In genomic region chr2:10047758-10048436, GRCm38 (mm10) we compare ENCODE assay signal across 8 mouse cellular contexts. TPM values are rescaled to one million over a fixed set of nuclear protein-coding genes. Genes with fewer than 3 reads are reported as not detected.
A peak's percentile ranks its signal among the peaks of the same experiment; 100 is the strongest.
DNase-seq lines count a peak whose midpoint lies in the region; ATAC-seq and TF ChIP-seq lines count a peak whose summit lies in the region.

No protein-coding gene starts in this region.

- under 1% methylated on average over 47 of the region's 47 CpGs for WGBS in heart, adult 2 months
- under 1% methylated on average over 47 of the region's 47 CpGs for WGBS in embryonic facial prominence, embryonic 11.5 days
- 0% methylated on average over 47 of the region's 47 CpGs for WGBS in midbrain, embryonic 10.5 days

- no peaks in the 10 kb centered on the region for H3K27me3 ChIP-seq in heart, adult 2 months (ENCODE audit: control insufficient read depth, insufficient read depth, low read length)
- H3K27me3 ChIP-seq in embryonic facial prominence, embryonic 11.5 days (ENCODE audit: control insufficient read depth, insufficient read depth, low read length): no peaks in the 10 kb centered on the region
- H3K27me3 ChIP-seq in midbrain, embryonic 10.5 days (ENCODE audit: low read depth, poor library complexity, severe bottlenecking): no peaks in the 10 kb centered on the region

- peak; percentile 40 for TF ChIP-seq CTCF in heart, adult 2 months (IDR thresholded peaks at IDR 0.05)

- no peaks in the 10 kb centered on the region for H3K4me1 ChIP-seq in heart, adult 2 months (ENCODE audit: control insufficient read depth, insufficient read depth, low read length)
- no peaks in the 10 kb centered on the region for H3K4me1 ChIP-seq in embryonic facial prominence, embryonic 11.5 days (ENCODE audit: control insufficient read depth, insufficient read depth, low read length)
- H3K4me1 ChIP-seq in midbrain, embryonic 10.5 days: peaks cover 22% of the 10 kb centered on the region

- H3K4me3 ChIP-seq in heart, adult 2 months: peak overlapping the region; percentile 100
- peak overlapping the region; percentile 96 for H3K4me3 ChIP-seq in embryonic facial prominence, embryonic 11.5 days (ENCODE audit: low read depth, low read length)
- H3K4me3 ChIP-seq in midbrain, embryonic 10.5 days: peak overlapping the region; percentile 98

- peak overlapping the region; percentile 93 for H3K9ac ChIP-seq in heart, adult 2 months (ENCODE audit: low read depth, low read length)
- peak overlapping the region; percentile 85 for H3K9ac ChIP-seq in embryonic facial prominence, embryonic 11.5 days (replicated peaks; ENCODE audit: low read length)

- H3K4me2 ChIP-seq in embryonic facial prominence, embryonic 11.5 days (ENCODE audit: low read depth, low read length): peak overlapping the region; percentile 78

- intact Hi-C loops in heart, adult 2 months (cut with DNase I): loop anchor here (1.0 kb wide), 1 partner anchor 32 kb away; the partner anchor contains the start of genes Atp5c1 and Kin
- intact Hi-C loops in heart, postnatal 10 days (cut with DNase I): no loop called here

- no peaks in the 10 kb centered on the region for H3K36me3 ChIP-seq in heart, adult 2 months (ENCODE audit: control insufficient read depth, insufficient read depth, low read length)
- no peaks in the 10 kb centered on the region for H3K36me3 ChIP-seq in embryonic facial prominence, embryonic 11.5 days (replicated peaks; ENCODE audit: control insufficient read depth, insufficient read depth, low read depth, low read length)
- H3K36me3 ChIP-seq in midbrain, embryonic 10.5 days: no peaks in the 10 kb centered on the region

- TF ChIP-seq EP300 in heart, adult 2 months (IDR thresholded peaks at IDR 0.05; ENCODE audit: insufficient read depth, low read depth, low read length): no peak

- TF ChIP-seq POLR2A in heart, adult 2 months (IDR thresholded peaks at IDR 0.05; ENCODE audit: insufficient read depth, low read depth, low read length): no peak

- ATAC-seq in embryonic facial prominence, embryonic 11.5 days (replicated peaks; ENCODE audit: insufficient number of reproducible peaks, low FRiP score, low TSS enrichment, low read depth): peak; percentile 69; the same call in 1 of the 2 replicates

- no peaks in the 10 kb centered on the region for H3K9me3 ChIP-seq in embryonic facial prominence, embryonic 11.5 days (replicated peaks; ENCODE audit: control insufficient read depth, low read length)
- no peaks in the 10 kb centered on the region for H3K9me3 ChIP-seq in midbrain, embryonic 10.5 days (replicated peaks)

- H3K27ac ChIP-seq in heart, adult 2 months: peak overlapping the region; percentile 82
- H3K27ac ChIP-seq in embryonic facial prominence, embryonic 11.5 days (replicated peaks; ENCODE audit: low read depth, low read length): 0 out of 2 replicates have a peak overlapping the region, but pooled peaks have one; percentile 41
- peak overlapping the region; percentile 90 for H3K27ac ChIP-seq in midbrain, embryonic 10.5 days (replicated peaks)

- 0 out of 2 replicates have a peak, but pooled peaks cover 3% of the 10 kb centered on the region for H3K79me2 ChIP-seq in heart, adult 2 months (replicated peaks; ENCODE audit: control insufficient read depth, insufficient read depth, low read length)

- peak; percentile 27 to 50 for DNase-seq in heart, adult 2 months
- DNase-seq in heart, adult 11 months: no peak
- DNase-seq in ZHBTc4 (ENCODE audit: low read depth, low spot score): peak; percentile 43
- DNase-seq in embryonic facial prominence, embryonic 11.5 days (ENCODE audit: low spot score): peak; percentile 42
- peak; percentile 30 to 43 for DNase-seq in heart, postnatal 10 days
- DNase-seq in kidney, postnatal 4 days: peak; percentile 38 to 60
- peak; percentile 56 for DNase-seq in midbrain, embryonic 10.5 days (ENCODE audit: low spot score)
- DNase-seq in spleen, adult 18-20 months: peak; percentile 28 to 30

RNA-seq across cellular contexts. Expression of gene Taf3, which starts 0.5 kb away (rescaled TPM):
- total RNA-seq in heart, adult 2 months (2021): 1 to 10 TPM; 8.2 to 8.6 TPM
- 3.0 and 4.3 TPM in 2 replicates for polyA plus RNA-seq in heart, adult 2 months (2012; rRNA removed)
- polyA plus RNA-seq in embryonic facial prominence, embryonic 11.5 days (2014; fragmentation: Nextera tagmentation; extraction: Ambion mirVana): 14.9 and 16.4 TPM in 2 replicates
- total RNA-seq in heart, postnatal 10 days (2021): 1 to 10 TPM; 8.3 to 8.4 TPM
- 15.4 and 16.7 TPM in 2 replicates for polyA plus RNA-seq in midbrain, embryonic 10.5 days (2016; fragmentation: Nextera tagmentation; extraction: Ambion mirVana)

RNA-seq across cellular contexts. Expression of gene Atp5c1, which starts 32.4 kb away (rescaled TPM):
- total RNA-seq in heart, adult 2 months (2021): 1,000 to 10,000 TPM; 1,340 to 1,622 TPM
- 1,558 and 2,463 TPM in 2 replicates for polyA plus RNA-seq in heart, adult 2 months (2012; rRNA removed)
- 621 and 639 TPM in 2 replicates for polyA plus RNA-seq in embryonic facial prominence, embryonic 11.5 days (2014; fragmentation: Nextera tagmentation; extraction: Ambion mirVana)
- total RNA-seq in heart, postnatal 10 days (2021): 1,000 to 10,000 TPM; 1,250 to 1,330 TPM
- 487 and 502 TPM in 2 replicates for polyA plus RNA-seq in midbrain, embryonic 10.5 days (2016; fragmentation: Nextera tagmentation; extraction: Ambion mirVana)

RNA-seq across cellular contexts. Expression of gene Kin, which starts 32.5 kb away (rescaled TPM):
- 1 to 10 TPM; 6.5 to 7.7 TPM for total RNA-seq in heart, adult 2 months (2021)
- polyA plus RNA-seq in heart, adult 2 months (2012; rRNA removed): 3.8 and 4.9 TPM in 2 replicates
- 39.1 and 42.8 TPM in 2 replicates for polyA plus RNA-seq in embryonic facial prominence, embryonic 11.5 days (2014; fragmentation: Nextera tagmentation; extraction: Ambion mirVana)
- total RNA-seq in heart, postnatal 10 days (2021): 10 to 100 TPM; 10.3 to 11.3 TPM
- polyA plus RNA-seq in midbrain, embryonic 10.5 days (2016; fragmentation: Nextera tagmentation; extraction: Ambion mirVana): 35.5 and 38.4 TPM in 2 replicates
